Mouse (Mus musculus): Measurements from ENCODE around the gene Tmem120b. TPM values are rescaled to one million over a fixed set of nuclear protein-coding genes. Genes with fewer than 3 reads are reported as not detected.

Gene Tmem120b
- polyA plus RNA-seq, 1 experiment from 2014 or later = 11.9 TPM

DNA sequence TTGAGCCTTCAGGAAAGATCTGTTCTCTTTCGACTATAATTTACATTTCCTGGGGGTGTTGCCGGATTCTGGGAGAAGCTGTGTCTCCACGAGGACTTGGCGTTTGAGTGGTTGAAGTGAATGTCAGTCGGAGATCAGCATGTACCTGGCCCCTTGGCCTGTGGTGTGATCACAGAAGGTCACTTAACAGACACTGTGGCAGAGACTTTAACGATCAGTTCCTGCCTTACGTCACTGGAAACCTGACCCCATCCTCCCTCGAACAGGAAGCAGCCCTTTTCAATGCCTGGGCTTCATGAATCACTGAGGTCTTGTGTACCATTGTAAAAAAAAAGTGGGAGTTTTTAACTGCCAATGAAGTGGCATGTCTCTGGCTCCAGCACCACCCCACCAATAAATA lies 11.8 kb downstream of the Tmem120b start:
- no peaks in the 10 kb centered on the region for H3K9me3 ChIP-seq (ENCODE audit: low read length)
- H3K4me1 ChIP-seq (ENCODE audit: insufficient read depth, low read depth, low read length) = peaks cover 8% of the 10 kb centered on the region; the same call in 1 of the 2 replicates
- peak overlapping the region; percentile 39; the same call in 1 of the 2 replicates for H3K27ac ChIP-seq (ENCODE audit: low read length)
- no peaks in the 10 kb centered on the region for H3K27me3 ChIP-seq (replicated peaks; ENCODE audit: insufficient read depth, low read length)
- no peak for ATAC-seq
- H3K9ac ChIP-seq (replicated peaks; ENCODE audit: low read depth) = no peak overlapping the region
- no peak overlapping the region for H3K4me2 ChIP-seq (replicated peaks; ENCODE audit: low read depth, low read length)
- no peak overlapping the region for H3K4me3 ChIP-seq (ENCODE audit: low read depth, low read length)
- 50% methylated on average over 8 of the region's 8 CpGs for WGBS
- no peaks in the 10 kb centered on the region for H3K36me3 ChIP-seq (ENCODE audit: insufficient read depth, low read length)
- no peak for TF ChIP-seq CTCF (IDR thresholded peaks at IDR 0.05)
- TF ChIP-seq EP300 (IDR thresholded peaks at IDR 0.05) = no peak
- DNase-seq (ENCODE audit: low spot score) = peak; percentile 50

GRCm38 (mm10) chr5:123080510-123080909 lies 12.3 kb downstream of the Tmem120b start:
- no peak overlapping the region for H3K27ac ChIP-seq (ENCODE audit: low read length)
- DNase-seq (ENCODE audit: low spot score) (no peak), ATAC-seq (no peak)
- no peaks in the 10 kb centered on the region for H3K27me3 ChIP-seq (replicated peaks; ENCODE audit: insufficient read depth, low read length)
- H3K9ac ChIP-seq (replicated peaks; ENCODE audit: low read depth) = no peak overlapping the region
- no peaks in the 10 kb centered on the region for H3K9me3 ChIP-seq (ENCODE audit: low read length)
- no peak overlapping the region for H3K4me3 ChIP-seq (ENCODE audit: low read depth, low read length)
- no peak overlapping the region for H3K4me2 ChIP-seq (replicated peaks; ENCODE audit: low read depth, low read length)
- peaks cover 6% of the 10 kb centered on the region; the same call in 1 of the 2 replicates for H3K4me1 ChIP-seq (ENCODE audit: insufficient read depth, low read depth, low read length)
- no peaks in the 10 kb centered on the region for H3K36me3 ChIP-seq (ENCODE audit: insufficient read depth, low read length)
- TF ChIP-seq CTCF (IDR thresholded peaks at IDR 0.05) (peak; percentile 32; the same call in 1 of the 2 replicates), EP300 (IDR thresholded peaks at IDR 0.05) (no peak)
- 97% methylated on average over 11 of the region's 13 CpGs for WGBS

- ATAC-seq (no peak), DNase-seq (ENCODE audit: low spot score) (no peak)
- Histone ChIP-seq H3K4me2 (replicated peaks; ENCODE audit: low read depth, low read length) (no peak overlapping the region), H3K36me3 (ENCODE audit: insufficient read depth, low read length) (no peaks in the 10 kb centered on the region), H3K4me1 (ENCODE audit: insufficient read depth, low read depth, low read length) (no peaks in the 10 kb centered on the region), H3K9ac (replicated peaks; ENCODE audit: low read depth) (no peak overlapping the region), H3K9me3 (ENCODE audit: low read length) (no peaks in the 10 kb centered on the region), H3K4me3 (ENCODE audit: low read depth, low read length) (no peak overlapping the region), H3K27ac (ENCODE audit: low read length) (no peak overlapping the region), H3K27me3 (replicated peaks; ENCODE audit: insufficient read depth, low read length) (no peaks in the 10 kb centered on the region)
- TF ChIP-seq CTCF (IDR thresholded peaks at IDR 0.05) = no peak
- TF ChIP-seq EP300 (IDR thresholded peaks at IDR 0.05) = no peak
- WGBS = 65% methylated on average over 13 of the region's 13 CpGs
Observed at GRCm38 (mm10) chr5:123083340-123084050, 15.3 kb downstream of the Tmem120b start.

GRCm38 (mm10) chr5:123086501-123086900 lies 18.3 kb downstream of the Tmem120b start:
- no peaks in the 10 kb centered on the region for H3K9me3 ChIP-seq (ENCODE audit: low read length)
- no peak overlapping the region for H3K27ac ChIP-seq (ENCODE audit: low read length)
- 84% methylated on average over 2 of the region's 2 CpGs for WGBS
- DNase-seq (ENCODE audit: low spot score) (no peak), ATAC-seq (no peak)
- H3K9ac ChIP-seq (replicated peaks; ENCODE audit: low read depth) = no peak overlapping the region
- no peaks in the 10 kb centered on the region for H3K27me3 ChIP-seq (replicated peaks; ENCODE audit: insufficient read depth, low read length)
- no peak overlapping the region for H3K4me2 ChIP-seq (replicated peaks; ENCODE audit: low read depth, low read length)
- H3K4me1 ChIP-seq (ENCODE audit: insufficient read depth, low read depth, low read length) = no peaks in the 10 kb centered on the region
- no peaks in the 10 kb centered on the region for H3K36me3 ChIP-seq (ENCODE audit: insufficient read depth, low read length)
- TF ChIP-seq CTCF (IDR thresholded peaks at IDR 0.05) = no peak
- TF ChIP-seq EP300 (IDR thresholded peaks at IDR 0.05) = no peak
- H3K4me3 ChIP-seq (ENCODE audit: low read depth, low read length) = no peak overlapping the region

GRCm38 (mm10) chr5:123088784-123089183 lies 20.6 kb downstream of the Tmem120b start:
- H3K4me1 ChIP-seq (ENCODE audit: insufficient read depth, low read depth, low read length) = no peaks in the 10 kb centered on the region
- no peak overlapping the region for H3K4me3 ChIP-seq (ENCODE audit: low read depth, low read length)
- no peaks in the 10 kb centered on the region for H3K36me3 ChIP-seq (ENCODE audit: insufficient read depth, low read length)
- 93% methylated on average over 4 of the region's 4 CpGs for WGBS
- DNase-seq (ENCODE audit: low spot score) = no peak
- H3K4me2 ChIP-seq (replicated peaks; ENCODE audit: low read depth, low read length) = no peak overlapping the region
- TF ChIP-seq CTCF (IDR thresholded peaks at IDR 0.05) = no peak
- TF ChIP-seq EP300 (IDR thresholded peaks at IDR 0.05) = no peak
- no peak for ATAC-seq
- no peak overlapping the region for H3K27ac ChIP-seq (ENCODE audit: low read length)
- no peak overlapping the region for H3K9ac ChIP-seq (replicated peaks; ENCODE audit: low read depth)
- H3K9me3 ChIP-seq (ENCODE audit: low read length) = no peaks in the 10 kb centered on the region
- H3K27me3 ChIP-seq (replicated peaks; ENCODE audit: insufficient read depth, low read length) = no peaks in the 10 kb centered on the region

- H3K4me1 ChIP-seq (ENCODE audit: insufficient read depth, low read depth, low read length) = no peaks in the 10 kb centered on the region
- DNase-seq (ENCODE audit: low spot score) (no peak), ATAC-seq (no peak)
- H3K9ac ChIP-seq (replicated peaks; ENCODE audit: low read depth) = no peak overlapping the region
- TF ChIP-seq CTCF (IDR thresholded peaks at IDR 0.05) (no peak), EP300 (IDR thresholded peaks at IDR 0.05) (no peak)
- H3K27me3 ChIP-seq (replicated peaks; ENCODE audit: insufficient read depth, low read length) = no peaks in the 10 kb centered on the region
- 84% methylated on average over 10 of the region's 10 CpGs for WGBS
- H3K4me3 ChIP-seq (ENCODE audit: low read depth, low read length) = no peak overlapping the region
- no peaks in the 10 kb centered on the region for H3K36me3 ChIP-seq (ENCODE audit: insufficient read depth, low read length)
- no peak overlapping the region for H3K27ac ChIP-seq (ENCODE audit: low read length)
- no peaks in the 10 kb centered on the region for H3K9me3 ChIP-seq (ENCODE audit: low read length)
- no peak overlapping the region for H3K4me2 ChIP-seq (replicated peaks; ENCODE audit: low read depth, low read length)
Observed at GRCm38 (mm10) chr5:123090560-123091306, 22.5 kb downstream of the Tmem120b start.

Data from lung, postnatal 0 days (tissue).